Mouse (Mus musculus) liver, embryonic 12.5 days (tissue): ENCODE data around the gene Gbf1. TPM values are rescaled to one million over a fixed set of nuclear protein-coding genes. Genes with fewer than 3 reads are reported as not detected.

Source experiments
- ATAC-seq: fragments of 200-750 bp; cut with Nextera tagmentation; 2 replicates; pipeline ENCODE4 v1.8.0; 2017; ENCODE audit warnings: moderate number of reproducible peaks, mild to moderate bottlenecking, moderate library complexity
- H3K27ac ChIP-seq: fragments of 300-500 bp; sonication (generic); 2 replicates; pipeline ENCODE4 v1.5.1; 2016; ENCODE audit warnings: mild to moderate bottlenecking
- H3K27me3 ChIP-seq: fragments of 300-500 bp; sonication (generic); replicated peaks from 2 replicates; pipeline ENCODE4 v1.6.1; 2016; ENCODE audit warnings: mild to moderate bottlenecking, moderate library complexity
- H3K36me3 ChIP-seq: fragments of 300-500 bp; sonication (generic); 2 replicates; pipeline ENCODE4 v1.6.1; 2016; ENCODE audit warnings: mild to moderate bottlenecking, moderate library complexity
- H3K4me1 ChIP-seq: fragments of 300-500 bp; sonication (generic); 2 replicates; pipeline ENCODE4 v1.6.1; 2016
- H3K4me2 ChIP-seq: fragments of 300-500 bp; sonication (generic); 2 replicates; pipeline ENCODE4 v1.6.1; 2016; ENCODE audit warnings: mild to moderate bottlenecking, moderate library complexity
- H3K4me3 ChIP-seq: fragments of 300-500 bp; sonication (generic); 2 replicates; pipeline ENCODE4 v1.5.1; 2016; ENCODE audit warnings: mild to moderate bottlenecking, moderate library complexity
- H3K9ac ChIP-seq: fragments of 300-500 bp; sonication (generic); 2 replicates; pipeline ENCODE4 v1.6.1; 2016; ENCODE audit warnings: mild to moderate bottlenecking, moderate library complexity
- H3K9me3 ChIP-seq: fragments of 300-500 bp; sonication (generic); replicated peaks from 2 replicates; pipeline ENCODE4 v1.6.1; 2016; ENCODE audit warnings: mild to moderate bottlenecking, moderate library complexity
- WGBS: fragments of 180-500 bp; shearing (Covaris S2); methylation state at CpG from one replicate; pipeline ENCODE4 v1.1.7; 2016; ENCODE audit not compliant: insufficient replicate concordance; 5-methylcytosine and 5-hydroxymethylcytosine counted together
- polyA plus RNA-seq: library from polyadenylated mRNA; unstranded; fragments of >200 nt; fragmentation: Nextera tagmentation; extraction: Ambion mirVana; gene quantifications from 2 replicates; pipeline ENCODE4 v1.2.1, GENCODE M21; 2016

Gbf1 gene
- polyA plus RNA-seq, 1 experiment from 2014 or later = 30.6 TPM

DNA sequence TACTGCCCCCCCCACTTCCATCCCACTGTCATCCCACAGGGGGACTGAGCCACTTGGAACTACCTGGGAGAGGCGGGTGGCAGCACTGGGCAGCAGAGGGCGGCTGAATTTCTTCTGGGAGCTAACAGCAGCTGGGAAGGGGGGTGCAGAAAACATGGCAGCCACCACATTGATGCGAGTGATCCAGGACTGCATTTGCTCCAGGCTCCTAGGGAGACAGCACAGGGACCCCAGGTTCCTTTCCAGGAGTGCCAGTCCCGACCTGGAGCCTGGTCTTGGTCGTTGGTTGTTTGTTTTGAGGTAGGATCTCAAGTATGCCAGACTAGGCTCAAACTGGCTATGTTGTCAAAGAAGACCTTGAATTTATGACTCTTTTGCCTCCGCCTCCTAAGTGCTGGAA is 161.3 kb downstream of the Gbf1 start:
- peak overlapping the region; percentile 91 for H3K4me2 ChIP-seq
- H3K27me3 ChIP-seq = peaks cover 74% of the 10 kb centered on the region
- peaks cover 81% of the 10 kb centered on the region for H3K4me1 ChIP-seq
- no peak for ATAC-seq
- peak overlapping the region; percentile 94 for H3K27ac ChIP-seq
- peak overlapping the region; percentile 54 for H3K4me3 ChIP-seq
- peaks cover 38% of the 10 kb centered on the region for H3K36me3 ChIP-seq
- H3K9ac ChIP-seq = peak overlapping the region; percentile 70
- WGBS = 63% methylated on average over 6 of the region's 6 CpGs
- H3K9me3 ChIP-seq = no peaks in the 10 kb centered on the region

DNA sequence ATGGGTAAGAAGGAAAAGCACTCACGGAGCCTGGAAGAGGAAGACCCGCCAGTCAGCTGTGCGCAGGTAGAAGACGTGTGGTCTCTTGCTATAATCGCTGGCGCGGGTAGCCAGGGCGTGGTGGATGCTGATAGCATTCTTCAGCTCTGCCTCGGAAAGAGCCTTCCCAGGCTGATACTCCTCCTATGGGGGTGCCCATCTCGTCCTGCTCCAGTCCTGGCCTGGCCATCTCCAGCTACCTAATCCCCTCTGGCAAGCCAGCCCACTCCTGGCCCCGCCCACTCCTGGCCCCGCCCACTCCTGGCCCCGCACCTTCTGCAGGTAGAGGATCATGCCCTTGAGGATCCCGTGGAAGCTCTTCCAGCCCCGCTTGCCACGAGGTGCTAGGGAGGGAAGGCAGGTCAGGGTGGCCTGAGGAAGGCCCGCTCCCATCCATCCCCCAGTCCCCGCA is 161.9 kb downstream of the Gbf1 start:
- Histone ChIP-seq H3K27me3 (peaks cover 76% of the 10 kb centered on the region), H3K4me2 (peak overlapping the region; percentile 91), H3K9ac (peak overlapping the region; percentile 70), H3K4me1 (peaks cover 81% of the 10 kb centered on the region), H3K4me3 (peak overlapping the region; percentile 54), H3K27ac (peak overlapping the region; percentile 94), H3K9me3 (no peaks in the 10 kb centered on the region), H3K36me3 (peaks cover 38% of the 10 kb centered on the region)
- ATAC-seq = peak; percentile 57
- 8% methylated on average over 18 of the region's 18 CpGs for WGBS

DNA sequence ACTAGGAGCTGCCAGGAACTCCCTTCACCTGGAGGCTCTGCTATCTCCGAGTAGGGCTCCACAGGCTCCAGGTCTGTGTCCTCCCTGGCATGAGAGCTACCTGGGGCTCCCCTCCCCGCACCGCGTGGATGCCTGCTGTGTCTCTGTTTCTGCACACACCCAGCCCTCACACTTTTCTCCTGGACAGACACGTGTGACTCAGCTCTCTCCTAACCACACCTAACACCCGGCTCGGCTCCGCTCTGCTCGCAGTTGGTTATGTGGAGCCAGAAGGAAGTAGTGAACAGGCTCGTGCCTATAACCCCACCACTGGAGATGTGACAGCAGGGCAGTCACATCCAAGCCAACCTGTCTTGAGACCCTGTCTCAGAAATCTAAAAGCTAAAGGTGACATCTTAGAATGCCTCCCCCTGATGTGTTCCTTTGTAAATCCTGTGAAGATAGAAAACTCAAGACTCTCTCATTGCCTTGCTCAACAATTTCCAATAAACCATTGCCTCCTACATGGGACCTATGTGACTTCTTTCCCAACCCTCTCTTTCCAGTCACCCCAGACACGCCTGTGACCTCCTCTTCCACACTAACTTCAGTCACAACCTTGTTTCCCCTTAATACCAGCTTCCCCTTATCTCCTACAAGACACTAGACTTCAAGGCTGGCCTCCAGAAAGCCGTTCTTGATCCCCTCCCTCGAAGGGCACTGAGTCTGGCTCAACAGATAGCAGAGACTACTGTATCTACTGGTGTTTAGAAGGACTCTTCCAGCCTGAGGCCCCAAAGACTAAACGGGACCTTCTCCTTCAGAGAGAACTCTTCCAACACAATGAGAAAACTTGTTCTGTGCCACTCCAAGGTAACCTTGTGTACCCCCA is 162.8 kb downstream of the Gbf1 start:
- Histone ChIP-seq H3K27me3 (peaks cover 80% of the 10 kb centered on the region), H3K4me1 (peaks cover 77% of the 10 kb centered on the region), H3K4me3 (peak overlapping the region; percentile 54)

DNA sequence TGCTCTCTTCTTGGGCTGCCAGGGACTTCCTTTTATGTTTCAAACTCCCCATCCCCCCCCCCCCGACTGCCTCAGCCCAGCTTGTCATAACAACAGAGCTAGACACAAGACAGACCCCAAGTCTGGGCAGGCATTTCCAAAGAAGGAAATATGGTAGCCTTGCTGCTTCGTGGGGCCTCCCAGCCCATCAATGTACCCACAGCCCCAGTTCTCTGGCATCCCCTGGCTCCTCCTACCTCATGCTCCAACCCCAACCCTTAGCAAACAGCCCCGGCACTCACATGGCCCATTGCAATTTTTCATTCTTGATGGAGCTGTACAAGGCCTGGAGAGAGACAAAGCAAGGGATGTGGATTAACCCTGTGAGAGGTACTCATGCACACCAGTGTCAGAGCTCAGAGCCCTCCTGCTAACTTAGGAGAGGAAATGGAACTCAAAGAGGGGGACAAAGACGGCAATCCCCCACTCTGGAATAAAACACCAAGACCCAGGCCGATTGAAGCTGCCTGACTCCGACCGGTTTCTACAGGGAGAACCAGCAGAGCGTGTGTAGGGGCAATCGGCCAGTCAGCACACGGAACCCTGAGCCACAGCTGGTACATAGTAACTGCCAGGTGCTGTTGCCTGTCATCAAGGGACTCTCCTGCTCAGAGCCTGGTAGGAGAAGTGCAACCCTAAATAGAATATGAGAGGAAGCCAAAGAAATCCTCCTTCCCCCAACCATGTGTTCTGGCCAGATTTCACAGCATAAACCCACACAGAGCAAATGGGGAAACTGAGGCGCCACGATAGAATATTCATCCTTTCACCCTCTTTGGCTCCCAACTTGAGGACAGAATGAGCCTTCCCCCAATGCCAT is 163.7 kb downstream of the Gbf1 start:
- WGBS = 48% methylated on average over 12 of the region's 12 CpGs
- peak overlapping the region; percentile 54 for H3K4me3 ChIP-seq
- H3K36me3 ChIP-seq = peaks cover 21% of the 10 kb centered on the region
- H3K4me1 ChIP-seq = peaks cover 77% of the 10 kb centered on the region
- peak overlapping the region; percentile 70 for H3K9ac ChIP-seq
- peak overlapping the region; percentile 94 for H3K27ac ChIP-seq
- peaks cover 80% of the 10 kb centered on the region for H3K27me3 ChIP-seq
- peak overlapping the region; percentile 91 for H3K4me2 ChIP-seq
- no peaks in the 10 kb centered on the region for H3K9me3 ChIP-seq
- peak; percentile 40; the same call in 1 of the 2 replicates for ATAC-seq

More for the DNA sequence above, 162.8 kb downstream of the Gbf1 start:
- peak; percentile 89 for ATAC-seq
- Histone ChIP-seq H3K4me2 (peak overlapping the region; percentile 91), H3K36me3 (peaks cover 30% of the 10 kb centered on the region), H3K9me3 (no peaks in the 10 kb centered on the region), H3K9ac (peak overlapping the region; percentile 70), H3K27ac (peak overlapping the region; percentile 94)
- WGBS = 10% methylated on average over 14 of the region's 14 CpGs

DNA sequence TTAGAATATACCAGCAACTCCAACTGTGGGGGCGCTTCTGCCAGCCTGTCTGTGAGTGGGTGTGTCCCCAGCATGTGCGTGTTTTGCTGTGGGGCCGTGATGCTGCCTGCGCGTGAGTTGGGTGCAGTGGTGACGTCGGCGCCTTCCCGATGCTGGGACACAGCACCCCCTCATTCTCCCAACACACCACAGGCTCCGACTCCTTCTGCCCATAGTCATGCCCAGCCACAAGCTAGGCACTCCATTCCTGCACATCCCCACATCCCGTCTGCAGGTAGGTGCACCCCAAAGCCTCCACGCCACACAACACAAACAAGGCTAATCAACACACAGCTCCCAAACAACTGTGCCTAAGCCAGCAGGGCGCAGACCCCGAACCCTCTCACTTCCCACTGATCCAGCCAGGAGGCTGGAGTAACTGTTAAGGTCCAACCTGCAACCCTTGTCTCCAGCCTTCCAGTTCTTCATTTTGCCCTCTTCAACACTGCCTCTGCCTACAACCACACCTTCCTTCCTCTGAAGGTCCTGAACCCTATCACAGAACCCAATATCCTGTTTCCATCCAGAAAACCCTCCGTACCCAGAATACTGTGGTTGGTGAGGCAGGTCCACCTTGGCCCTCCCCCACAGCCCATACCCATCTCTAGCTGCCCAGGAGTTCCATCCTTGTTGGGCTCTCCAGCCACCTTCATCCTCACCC is 164.7 kb downstream of the Gbf1 start:
- H3K4me3 ChIP-seq = peak overlapping the region; percentile 55
- peaks cover 11% of the 10 kb centered on the region for H3K36me3 ChIP-seq
- H3K27me3 ChIP-seq = peaks cover 89% of the 10 kb centered on the region
- no peaks in the 10 kb centered on the region for H3K9me3 ChIP-seq
- peaks cover 74% of the 10 kb centered on the region for H3K4me1 ChIP-seq
- H3K9ac ChIP-seq = peak overlapping the region; percentile 56
- ATAC-seq = no peak
- peak overlapping the region; percentile 94 for H3K27ac ChIP-seq
- H3K4me2 ChIP-seq = peak overlapping the region; percentile 91
- WGBS = 43% methylated on average over 15 of the region's 15 CpGs

DNA sequence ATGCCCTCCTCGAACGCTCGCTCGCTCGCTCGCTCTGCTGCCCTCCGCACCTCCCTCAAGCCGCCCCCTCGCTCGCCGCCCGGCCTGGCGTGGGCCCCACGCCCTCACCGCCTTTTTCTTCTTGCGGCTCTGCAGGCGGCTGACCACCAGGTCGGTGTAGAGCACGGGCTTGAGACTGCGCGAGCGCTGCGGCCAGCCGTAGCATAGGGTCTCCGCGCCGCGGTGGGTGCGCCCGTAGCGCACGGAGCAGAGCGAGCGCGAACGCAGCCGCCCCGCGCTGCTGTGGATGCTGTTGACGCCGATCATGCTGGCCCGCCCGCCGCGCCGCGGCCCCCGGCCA is 165.2 kb downstream of the Gbf1 start:
- no peaks in the 10 kb centered on the region for H3K9me3 ChIP-seq
- peaks cover 7% of the 10 kb centered on the region for H3K36me3 ChIP-seq
- H3K9ac ChIP-seq = peak overlapping the region; percentile 56
- H3K4me1 ChIP-seq = peaks cover 70% of the 10 kb centered on the region
- ATAC-seq = no peak
- peak overlapping the region; percentile 91 for H3K4me2 ChIP-seq
- H3K27me3 ChIP-seq = peaks cover 94% of the 10 kb centered on the region
- H3K27ac ChIP-seq = no peak overlapping the region
- 2% methylated on average over 48 of the region's 48 CpGs for WGBS
- H3K4me3 ChIP-seq = peak overlapping the region; percentile 55

DNA sequence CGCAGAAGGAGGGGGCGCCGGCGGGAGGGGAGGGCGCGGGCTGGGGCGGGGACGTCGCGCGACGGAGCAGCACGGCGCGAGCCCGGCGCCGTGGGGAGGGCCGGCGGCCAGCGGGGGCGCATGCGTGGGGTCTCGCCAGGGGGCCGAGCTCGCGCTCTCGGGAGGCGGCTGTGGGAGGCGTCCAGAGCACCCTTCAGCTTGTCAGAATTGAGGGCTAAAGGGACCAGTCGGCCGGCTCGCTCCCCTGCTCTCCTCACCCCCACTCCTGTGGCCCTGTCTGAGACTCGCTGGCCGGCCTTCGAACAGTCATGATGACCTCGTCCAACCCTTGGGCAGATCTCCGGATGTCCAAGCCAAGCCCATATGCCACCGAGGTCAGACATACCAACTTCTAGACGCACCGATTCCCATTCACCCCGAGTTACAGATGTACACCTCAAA is 165.7 kb downstream of the Gbf1 start:
- H3K27me3 ChIP-seq = peaks cover 99% of the 10 kb centered on the region
- no peak overlapping the region for H3K27ac ChIP-seq
- H3K36me3 ChIP-seq = 0 out of 2 replicates have a peak, but pooled peaks cover 4% of the 10 kb centered on the region
- H3K4me1 ChIP-seq = peaks cover 65% of the 10 kb centered on the region
- no peaks in the 10 kb centered on the region for H3K9me3 ChIP-seq
- H3K4me2 ChIP-seq = peak overlapping the region; percentile 91
- peak overlapping the region; percentile 56; the same call in 1 of the 2 replicates for H3K9ac ChIP-seq
- 3% methylated on average over 36 of the region's 42 CpGs for WGBS
- peak overlapping the region; percentile 55 for H3K4me3 ChIP-seq
- no peak for ATAC-seq

DNA sequence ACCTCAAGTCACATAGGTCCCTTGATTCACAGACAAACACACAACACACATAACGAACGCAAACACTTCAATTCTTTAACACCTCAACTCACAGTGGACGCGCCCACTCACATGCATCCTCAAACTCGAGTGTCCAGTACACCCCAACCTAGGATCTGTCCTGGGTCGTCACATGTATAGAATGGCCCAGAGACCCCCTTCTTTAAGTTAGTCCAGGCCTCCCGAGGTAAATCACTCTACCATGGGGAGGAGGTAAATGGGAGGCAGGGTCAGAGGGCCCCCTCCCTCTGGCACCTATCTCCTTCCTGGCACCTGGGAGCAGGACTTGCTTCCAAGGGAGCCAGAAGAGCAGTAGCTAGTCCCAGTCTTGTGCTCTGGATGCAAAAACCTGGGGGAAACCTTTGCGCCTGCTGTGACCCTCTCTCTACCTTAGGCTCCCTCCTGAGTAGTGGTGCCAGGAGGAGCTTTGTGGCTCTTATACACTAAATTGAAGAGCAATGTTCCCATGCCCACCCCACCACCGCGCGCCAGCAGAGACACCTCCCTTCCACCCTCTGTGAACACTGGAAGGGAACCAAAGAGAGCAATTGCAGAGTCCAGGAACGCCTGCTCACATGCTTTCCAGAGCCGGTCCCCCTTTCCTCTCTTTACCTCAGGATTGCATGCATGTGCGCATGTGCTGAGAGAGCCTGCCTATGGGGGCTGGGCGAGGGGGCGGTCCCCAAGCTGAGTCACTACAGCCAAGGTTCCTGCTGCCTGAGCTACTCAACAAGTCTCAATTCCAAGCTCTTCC is 166.5 kb downstream of the Gbf1 start:
- ATAC-seq = no peak
- Histone ChIP-seq H3K36me3 (no peaks in the 10 kb centered on the region), H3K4me2 (peak overlapping the region; percentile 91), H3K4me1 (peaks cover 57% of the 10 kb centered on the region), H3K9me3 (no peaks in the 10 kb centered on the region), H3K27me3 (peaks cover 100% of the 10 kb centered on the region), H3K9ac (no peak overlapping the region), H3K27ac (no peak overlapping the region), H3K4me3 (peak overlapping the region; percentile 55; the same call in 1 of the 2 replicates)
- WGBS = 12% methylated on average over 16 of the region's 16 CpGs

DNA sequence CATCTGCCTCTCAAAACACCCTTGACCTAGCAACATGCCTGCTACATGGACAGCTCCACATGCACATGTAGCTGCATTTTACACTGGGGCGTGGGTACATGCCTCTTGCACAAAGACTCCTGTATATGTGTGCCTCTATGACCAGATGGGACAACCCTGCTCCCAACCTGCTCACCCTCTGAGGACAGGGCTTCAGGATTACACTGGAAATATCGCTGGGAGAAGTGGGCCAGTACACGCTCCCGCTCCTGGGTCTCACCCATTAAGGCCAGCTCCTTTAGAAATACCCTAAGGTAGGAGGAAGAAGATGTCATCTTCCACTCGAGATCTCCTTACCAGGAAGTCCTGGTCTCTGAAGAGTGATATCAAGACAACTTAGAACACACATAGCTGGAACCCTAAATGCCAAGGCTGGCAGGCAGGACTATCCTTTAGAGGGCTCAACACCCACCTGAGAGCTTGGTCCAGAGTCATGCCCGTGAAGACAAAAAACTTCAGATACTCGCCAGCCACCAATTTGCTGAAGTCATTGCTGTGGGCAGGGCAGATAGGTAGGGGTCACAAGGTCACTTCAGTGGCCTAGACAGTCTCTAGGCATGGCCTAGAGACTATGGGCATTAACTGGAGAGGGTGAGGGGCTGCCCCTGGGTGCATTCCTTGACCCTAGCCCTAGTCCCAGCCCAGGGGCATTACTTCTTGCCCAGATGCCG is 167.9 kb downstream of the Gbf1 start:
- no peak overlapping the region for H3K9ac ChIP-seq
- 60% methylated on average over 8 of the region's 8 CpGs for WGBS
- no peaks in the 10 kb centered on the region for H3K9me3 ChIP-seq
- no peak for ATAC-seq
- no peak overlapping the region for H3K4me2 ChIP-seq
- no peak overlapping the region for H3K4me3 ChIP-seq
- peaks cover 100% of the 10 kb centered on the region for H3K27me3 ChIP-seq
- H3K4me1 ChIP-seq = peaks cover 43% of the 10 kb centered on the region
- H3K36me3 ChIP-seq = no peaks in the 10 kb centered on the region
- H3K27ac ChIP-seq = no peak overlapping the region

DNA sequence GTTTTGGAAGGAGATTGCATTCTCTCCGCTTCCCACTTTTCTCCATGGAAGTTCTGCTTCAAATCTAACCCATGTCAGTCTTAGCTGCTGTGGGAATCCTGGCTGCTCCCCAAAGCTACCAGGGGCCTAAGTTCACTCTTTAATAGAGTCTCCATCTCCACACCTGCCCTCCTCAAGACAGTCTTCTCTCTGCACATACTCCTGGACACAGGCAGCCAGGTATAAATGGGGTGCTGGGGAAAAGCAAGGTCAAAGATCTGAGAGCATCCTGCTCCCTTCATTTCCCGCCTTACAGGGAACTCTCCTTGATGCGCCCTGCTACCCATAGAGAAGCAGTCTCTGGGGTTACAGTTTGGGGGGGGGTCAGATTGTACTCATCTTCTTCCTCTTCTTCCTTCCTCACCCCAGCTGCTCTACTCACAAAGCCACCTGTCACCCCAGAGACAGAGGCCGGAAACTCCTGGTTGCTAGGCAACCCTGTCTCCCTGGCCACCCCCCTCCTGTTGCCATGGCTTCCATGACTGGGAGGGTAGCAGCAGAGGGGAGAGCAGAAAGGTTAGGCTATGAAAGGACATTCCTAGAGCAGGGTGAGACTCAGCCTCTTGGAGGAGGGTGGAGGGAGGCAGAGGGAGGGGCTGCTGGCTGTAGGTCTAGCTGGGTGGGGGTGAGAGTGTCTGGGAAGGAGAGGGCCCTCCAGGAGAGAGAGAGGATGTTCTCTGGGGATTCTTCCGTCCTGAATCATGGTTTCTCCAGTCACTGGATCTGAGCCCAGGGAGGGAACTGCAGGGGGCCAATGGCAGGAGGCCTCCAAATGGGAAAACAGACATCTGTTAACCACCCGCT is 169.0 kb downstream of the Gbf1 start:
- H3K27me3 ChIP-seq = peaks cover 100% of the 10 kb centered on the region
- WGBS = 33% methylated on average over 6 of the region's 6 CpGs
- H3K4me1 ChIP-seq = peaks cover 34% of the 10 kb centered on the region
- no peak overlapping the region for H3K27ac ChIP-seq
- H3K4me3 ChIP-seq = no peak overlapping the region
- H3K9me3 ChIP-seq = no peaks in the 10 kb centered on the region
- no peak overlapping the region for H3K9ac ChIP-seq
- no peaks in the 10 kb centered on the region for H3K36me3 ChIP-seq
- no peak for ATAC-seq
- H3K4me2 ChIP-seq = no peak overlapping the region
